Mouse (Mus musculus): ENCODE data around the gene Olfr180.

The Olfr180 gene

DNA sequence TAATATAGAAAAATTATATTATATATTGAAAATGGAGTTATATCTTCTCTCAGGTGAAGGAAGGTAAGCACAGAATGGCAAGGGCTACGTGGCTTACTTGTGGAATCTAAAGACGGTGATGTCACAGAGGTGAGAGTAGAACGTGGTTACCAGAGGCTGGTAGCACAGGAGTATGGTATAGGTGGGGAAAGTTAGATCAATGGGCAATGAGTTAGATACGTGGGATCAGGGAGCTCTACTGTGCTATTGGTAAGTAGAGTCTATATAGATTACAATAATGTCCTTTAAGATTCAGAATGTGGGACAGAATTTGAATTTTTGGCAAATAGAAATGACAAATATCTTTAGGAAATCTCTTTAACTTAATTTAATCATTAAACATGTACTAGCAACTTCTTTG is at the start of gene Olfr180:
Gene Olfr180 (minus strand): TSS at position 101 of the 400 bp plus-strand sequence.
- no peak for DNase-seq (ENCODE audit: extremely low read depth, insufficient read length, low spot score)

GRCm38 (mm10) chr16:58928655-58929054 is 537 bp downstream of the Olfr180 start, which contains the start of gene Olfr181:
Gene Olfr181, minus strand, starts transcription at chr16:58928755.
- no peak for DNase-seq (ENCODE audit: extremely low read depth, insufficient read length, low spot score)

- DNase-seq (ENCODE audit: extremely low read depth, insufficient read length, low spot score): no peak
These were observed 37.2 kb downstream of the Olfr180 start, which contains the start of gene Olfr178 for GRCm38 (mm10) chr16:58891963-58892362. Gene Olfr178, minus strand, starts transcription at chr16:58892063.

- no peak for DNase-seq (ENCODE audit: extremely low read depth, insufficient read length, low spot score)
These were observed 44.8 kb downstream of the Olfr180 start for GRCm38 (mm10) chr16:58884416-58884815.

GRCm38 (mm10) chr16:58874668-58875067 is 54.5 kb downstream of the Olfr180 start, which contains the start of gene Olfr177:
Gene Olfr177, minus strand, starts transcription at chr16:58874768.
- no peak for DNase-seq (ENCODE audit: extremely low read depth, insufficient read length, low spot score)

All from 3134 (cell line).